Mouse (Mus musculus) lung, embryonic 14.5 days (tissue): Measurements from ENCODE around the gene S1pr5. TPM values are rescaled to one million over a fixed set of nuclear protein-coding genes. Genes with fewer than 3 reads are reported as not detected.

ENCODE experiments used
- ATAC-seq: fragments of 200-750 bp; cut with Nextera tagmentation; 2 replicates; pipeline ENCODE4 v1.8.0; 2017; ENCODE audit warnings: mild to moderate bottlenecking, moderate TSS enrichment, moderate library complexity; ENCODE audit not compliant: insufficient read depth
- DNase-seq: peaks from one replicate; pipeline ENCODE4 v3.0.0-alpha.2; 2015
- H3K27ac ChIP-seq: fragments of 300-500 bp; sonication (generic); 2 replicates; pipeline ENCODE4 v1.5.1; 2014; ENCODE audit warnings: low read depth, mild to moderate bottlenecking, moderate library complexity
- H3K27me3 ChIP-seq: fragments of 300-500 bp; sonication (generic); 2 replicates; pipeline ENCODE4 v1.6.1; 2014; ENCODE audit warnings: low read length, control low read depth; ENCODE audit not compliant: insufficient read depth
- H3K36me3 ChIP-seq: fragments of 300-500 bp; sonication (generic); 2 replicates; pipeline ENCODE4 v1.6.1; 2014; ENCODE audit warnings: control low read depth; ENCODE audit not compliant: insufficient read depth
- H3K4me1 ChIP-seq: fragments of 300-500 bp; sonication (generic); 2 replicates; pipeline ENCODE4 v1.6.1; 2014; ENCODE audit warnings: antibody characterized with exemption, control low read depth; ENCODE audit not compliant: insufficient read depth
- H3K4me2 ChIP-seq: fragments of 300-500 bp; sonication (generic); 2 replicates; pipeline ENCODE4 v1.6.1; 2014; ENCODE audit warnings: mild to moderate bottlenecking
- H3K4me3 ChIP-seq: fragments of 300-500 bp; sonication (generic); 2 replicates; pipeline ENCODE4 v1.5.1; 2014; ENCODE audit warnings: low read depth, low read length
- H3K9ac ChIP-seq: fragments of 300-500 bp; sonication (generic); 2 replicates; pipeline ENCODE4 v1.6.1; 2014
- H3K9me3 ChIP-seq: fragments of 300-500 bp; sonication (generic); 2 replicates; pipeline ENCODE4 v1.6.1; 2016; ENCODE audit warnings: low read depth, low read length, control low read depth
- CTCF ChIP-seq: IDR thresholded peaks from 2 replicates; pipeline ENCODE4 v1.5.1; 2016; ENCODE audit warnings: antibody characterized with exemption, low read depth
- WGBS: fragments of 180-500 bp; shearing (Covaris S2); extraction: QIAGEN DNeasy Blood & Tissue Kit; methylation state at CpG from one replicate; pipeline ENCODE4 v1.1.7; 2014; 5-methylcytosine and 5-hydroxymethylcytosine counted together
- polyA plus RNA-seq: library from polyadenylated mRNA; unstranded; fragments of >200 nt; fragmentation: Nextera tagmentation; extraction: Ambion mirVana; gene quantifications from 2 replicates; pipeline ENCODE4 v1.2.1, GENCODE M21; 2014

Gene S1pr5
- polyA plus RNA-seq, 1 experiment from 2014 or later, result not detected

DNA sequence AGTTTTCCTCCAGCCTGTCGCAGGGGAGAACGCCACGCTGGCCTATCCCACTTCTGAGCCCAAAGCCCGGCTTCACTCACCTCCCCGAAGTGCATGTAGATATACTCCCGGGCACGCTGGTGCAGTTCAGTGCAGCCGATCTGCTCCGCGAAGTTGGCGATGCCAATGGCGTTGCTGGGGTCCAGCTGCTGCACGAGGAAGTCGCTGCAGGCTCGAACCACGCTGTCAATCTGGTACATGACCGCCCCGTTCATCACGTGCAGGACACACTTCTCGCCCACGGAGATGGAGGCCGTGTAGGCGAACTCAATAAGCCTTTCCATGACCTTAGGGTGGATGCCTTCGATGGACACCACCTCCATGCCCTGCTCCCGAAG lies 11.3 kb downstream of the S1pr5 start:
- Histone ChIP-seq H3K4me1 (peaks cover 10% of the 10 kb centered on the region), H3K27ac (no peak overlapping the region; the same call in 1 of the 2 replicates), H3K9ac (peak overlapping the region; percentile 97), H3K4me2 (peak overlapping the region; percentile 80), H3K27me3 (0 out of 2 replicates have a peak, but pooled peaks cover 4% of the 10 kb centered on the region), H3K9me3 (no peaks in the 10 kb centered on the region), H3K36me3 (peaks cover 47% of the 10 kb centered on the region), H3K4me3 (peak overlapping the region; percentile 98)
- ATAC-seq, result no peak
- no peak for DNase-seq
- WGBS, result 80% methylated on average over 25 of the region's 25 CpGs
- TF ChIP-seq CTCF, result no peak

DNA sequence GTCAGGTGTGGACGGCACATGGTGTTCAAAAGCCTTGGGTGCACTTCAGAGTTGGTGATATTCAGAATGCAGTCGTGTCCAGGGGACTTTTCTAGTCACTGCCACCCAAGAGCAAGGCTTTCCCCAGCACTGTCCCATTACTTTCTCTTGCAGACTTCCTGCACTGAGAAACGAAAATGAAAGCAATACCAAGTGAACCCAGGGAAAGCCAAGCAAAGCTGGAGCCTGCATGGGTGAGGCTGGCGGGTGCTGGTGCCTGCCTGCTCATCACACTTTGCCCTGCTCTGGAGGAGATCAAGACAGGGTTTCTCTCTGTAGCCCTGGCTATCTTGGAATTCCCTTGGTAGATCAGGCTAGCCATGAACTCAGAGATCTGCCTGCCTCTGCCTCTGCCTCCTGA lies 12.9 kb downstream of the S1pr5 start:
- TF ChIP-seq CTCF, result no peak
- Histone ChIP-seq H3K4me2 (no peak overlapping the region), H3K27me3 (no peaks in the 10 kb centered on the region), H3K36me3 (peaks cover 64% of the 10 kb centered on the region), H3K27ac (no peak overlapping the region), H3K4me1 (peaks cover 10% of the 10 kb centered on the region), H3K4me3 (no peak overlapping the region), H3K9me3 (no peaks in the 10 kb centered on the region), H3K9ac (no peak overlapping the region)
- 80% methylated on average over 4 of the region's 4 CpGs for WGBS
- DNase-seq (no peak), ATAC-seq (no peak)

GRCm38 (mm10) chr9:21233805-21234204 lies 14.4 kb downstream of the S1pr5 start:
- Histone ChIP-seq H3K36me3 (peaks cover 79% of the 10 kb centered on the region), H3K27ac (no peak overlapping the region), H3K27me3 (no peaks in the 10 kb centered on the region), H3K4me3 (no peak overlapping the region), H3K4me2 (no peak overlapping the region), H3K9me3 (no peaks in the 10 kb centered on the region), H3K4me1 (peaks cover 10% of the 10 kb centered on the region), H3K9ac (no peak overlapping the region)
- WGBS, result 79% methylated on average over 28 of the region's 28 CpGs
- DNase-seq, result no peak
- ATAC-seq, result no peak
- no peak for TF ChIP-seq CTCF

DNA sequence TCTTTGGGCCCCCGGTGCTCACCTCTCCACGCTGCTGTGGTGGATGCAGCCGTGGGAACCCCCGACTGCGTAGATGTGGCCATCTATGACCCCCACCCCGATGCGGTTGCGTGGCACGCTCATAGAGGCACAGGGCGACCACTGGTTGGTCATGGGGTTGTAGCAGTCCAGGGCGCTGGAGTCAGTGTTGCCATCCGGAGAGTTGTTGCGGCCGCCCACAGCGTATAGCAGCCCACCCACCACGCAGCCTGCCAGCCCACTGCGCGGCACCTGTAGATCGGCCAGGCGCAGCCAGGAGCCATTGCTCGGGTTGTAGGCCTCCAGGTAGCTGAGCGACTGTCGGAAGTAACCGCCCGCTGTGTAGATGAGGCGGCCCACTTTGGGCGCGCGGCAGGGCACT lies 14.9 kb downstream of the S1pr5 start:
- DNase-seq (no peak), ATAC-seq (no peak)
- WGBS, result 91% methylated on average over 29 of the region's 29 CpGs
- Histone ChIP-seq H3K4me3 (no peak overlapping the region), H3K36me3 (peaks cover 82% of the 10 kb centered on the region), H3K9me3 (no peaks in the 10 kb centered on the region), H3K27ac (no peak overlapping the region), H3K27me3 (no peaks in the 10 kb centered on the region), H3K4me2 (no peak overlapping the region), H3K9ac (no peak overlapping the region), H3K4me1 (peaks cover 10% of the 10 kb centered on the region)
- TF ChIP-seq CTCF, result no peak

GRCm38 (mm10) chr9:21232867-21233266 lies 15.4 kb downstream of the S1pr5 start:
- no peak overlapping the region for H3K27ac ChIP-seq

GRCm38 (mm10) chr9:21231551-21231950 lies 16.7 kb downstream of the S1pr5 start:
- peaks cover 77% of the 10 kb centered on the region for H3K36me3 ChIP-seq
- WGBS, result 45% methylated on average over 23 of the region's 23 CpGs
- ATAC-seq, result no peak

More at GRCm38 (mm10) chr9:21232867-21233266, 15.4 kb downstream of the S1pr5 start:
- whole genome bisulfite sequencing, result 87% methylated on average over 5 of the region's 5 CpGs
- peaks cover 82% of the 10 kb centered on the region for H3K36me3 ChIP-seq
- H3K9me3 ChIP-seq, result no peaks in the 10 kb centered on the region
- H3K27me3 ChIP-seq, result no peaks in the 10 kb centered on the region
- peaks cover 10% of the 10 kb centered on the region for H3K4me1 ChIP-seq
- no peak overlapping the region for H3K9ac ChIP-seq
- ATAC-seq, result no peak
- TF ChIP-seq CTCF, result no peak
- no peak overlapping the region for H3K4me2 ChIP-seq
- H3K4me3 ChIP-seq, result no peak overlapping the region
- no peak for DNase-seq

GRCm38 (mm10) chr9:21227342-21227741 lies 20.9 kb downstream of the S1pr5 start:
- ATAC-seq (peak; percentile 38), DNase-seq (peak; percentile 65)
- Histone ChIP-seq H3K36me3 (peaks cover 37% of the 10 kb centered on the region), H3K4me2 (peak overlapping the region; percentile 62), H3K9me3 (no peaks in the 10 kb centered on the region), H3K4me3 (peak overlapping the region; percentile 29), H3K27ac (0 out of 2 replicates have a peak overlapping the region, but pooled peaks have one; percentile 36), H3K27me3 (no peaks in the 10 kb centered on the region), H3K4me1 (no peaks in the 10 kb centered on the region), H3K9ac (peak overlapping the region; percentile 52)
- WGBS, result 14% methylated on average over 16 of the region's 16 CpGs
- TF ChIP-seq CTCF, result no peak

More at GRCm38 (mm10) chr9:21231551-21231950, 16.7 kb downstream of the S1pr5 start:
- no peaks in the 10 kb centered on the region for H3K9me3 ChIP-seq
- no peaks in the 10 kb centered on the region for H3K4me1 ChIP-seq
- no peak for TF ChIP-seq CTCF
- H3K4me3 ChIP-seq, result no peak overlapping the region
- no peak overlapping the region for H3K9ac ChIP-seq
- H3K27ac ChIP-seq, result no peak overlapping the region
- DNase-seq, result no peak
- no peak overlapping the region for H3K4me2 ChIP-seq
- H3K27me3 ChIP-seq, result no peaks in the 10 kb centered on the region

GRCm38 (mm10) chr9:21225415-21225758 lies 22.9 kb downstream of the S1pr5 start:
- WGBS, result 7% methylated on average over 7 of the region's 7 CpGs
- peaks cover 19% of the 10 kb centered on the region for H3K36me3 ChIP-seq
- peaks cover 4% of the 10 kb centered on the region; the same call in 1 of the 2 replicates for H3K4me1 ChIP-seq
- TF ChIP-seq CTCF, result no peak
- no peak for DNase-seq
- H3K4me2 ChIP-seq, result peak overlapping the region; percentile 55
- ATAC-seq, result no peak
- peak overlapping the region; percentile 30 for H3K4me3 ChIP-seq
- no peak overlapping the region for H3K27ac ChIP-seq
- no peaks in the 10 kb centered on the region for H3K27me3 ChIP-seq
- peak overlapping the region; percentile 29; the same call in 1 of the 2 replicates for H3K9ac ChIP-seq
- H3K9me3 ChIP-seq, result no peaks in the 10 kb centered on the region
